Comparison of ENCODE assay signal across 9 mouse cellular contexts in the genomic region with DNA sequence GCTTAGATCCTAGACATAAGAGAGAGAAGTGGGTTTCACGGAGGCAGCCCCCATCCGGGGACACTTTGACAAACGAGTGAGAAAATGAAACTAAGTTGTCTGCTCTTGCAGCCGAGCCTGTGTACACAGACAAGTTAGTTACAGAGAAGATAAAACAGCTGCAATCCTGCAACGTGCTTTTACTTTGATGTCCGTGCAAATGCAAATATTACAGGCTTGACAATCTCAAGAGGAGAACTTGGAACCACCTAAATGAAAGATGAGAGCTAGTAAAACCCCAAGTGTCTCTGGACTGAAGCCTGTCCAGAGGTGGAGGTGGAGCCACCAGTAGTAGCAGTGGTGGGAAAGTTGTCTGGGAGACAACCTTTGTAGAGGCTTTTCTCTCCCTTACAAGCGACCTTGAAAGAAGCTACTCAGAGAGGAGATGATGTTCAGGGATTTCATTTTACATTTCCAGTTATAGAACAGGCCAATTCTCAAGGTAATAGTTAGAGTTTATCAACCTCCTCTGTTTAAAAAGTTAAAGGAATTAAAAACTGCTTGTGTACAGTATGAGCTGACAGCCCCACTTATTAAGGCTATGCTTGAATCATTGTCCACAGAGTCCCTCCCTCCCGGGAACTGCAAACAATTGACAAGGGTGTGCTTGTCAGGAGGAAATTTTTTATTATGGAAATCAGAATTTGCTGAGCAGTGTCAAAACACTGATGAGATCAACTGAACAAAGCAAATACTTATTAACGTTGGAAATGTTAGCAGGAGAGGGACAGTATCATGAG.
DNase-seq lines count a peak whose midpoint lies in the region; ATAC-seq and TF ChIP-seq lines count a peak whose summit lies in the region.
"Had no signal": no experiment of that assay in that cellular context is flagged by ENCODE, and none has a peak within 500 bp of the region (broad histone marks: within the 10 kb centered on the region; RNA-seq: fewer than 3 reads in every experiment).

No protein-coding gene starts in this region.

- no peaks in the 10 kb centered on the region for H3K27me3 ChIP-seq in kidney, adult 2 months (replicated peaks; ENCODE audit: control insufficient read depth, insufficient read depth, low read length)
- no peaks in the 10 kb centered on the region for H3K27me3 ChIP-seq in liver, adult 2 months (ENCODE audit: control insufficient read depth, insufficient read depth, low read length)
- H3K27me3 ChIP-seq in stomach, postnatal 0 days (ENCODE audit: control insufficient read depth, insufficient read depth, low read length) = no peaks in the 10 kb centered on the region
- H3K27me3 ChIP-seq in hindbrain, embryonic 11.5 days (ENCODE audit: control insufficient read depth, insufficient read depth, low read length) = no peaks in the 10 kb centered on the region
- H3K27me3 ChIP-seq: neural tube, embryonic 12.5 days had no signal

- TF ChIP-seq CTCF in kidney, adult 2 months (conservative IDR thresholded peaks at IDR 0.05; ENCODE audit: insufficient read depth, insufficient read length, low read depth, low read length) = no peak
- TF ChIP-seq CTCF in brain, embryonic 14.5 days (IDR thresholded peaks at IDR 0.05; ENCODE audit: borderline replicate concordance, extremely low read depth, insufficient read depth, insufficient read length) = no peak
- TF ChIP-seq CTCF in liver, adult 2 months (IDR thresholded peaks at IDR 0.05; ENCODE audit: low read depth, low read length) = no peak
- TF ChIP-seq CTCF in stomach, postnatal 0 days (IDR thresholded peaks at IDR 0.05; ENCODE audit: low read depth) = no peak

- no peak for DNase-seq in kidney, adult 2 months
- DNase-seq in kidney, postnatal 14 days = no peak
- DNase-seq in brain, embryonic 14.5 days (ENCODE audit: low read depth) = peak; percentile 7
- DNase-seq in liver, adult 2 months (ENCODE audit: extremely low read depth, low read depth, low spot score) = peak; percentile 37
- DNase-seq in stomach, postnatal 0 days (ENCODE audit: low spot score) = no peak
- no peak for DNase-seq in gastrocnemius, postnatal 36 days
- DNase-seq in hindbrain, embryonic 11.5 days (ENCODE audit: low spot score) = no peak
- no peak for DNase-seq in left cerebral cortex, adult 9 months (ENCODE audit: low spot score in 2 of 2)

- 0 out of 2 replicates have a peak overlapping the region, but pooled peaks have one; percentile 28 for H3K4me3 ChIP-seq in kidney, adult 2 months (ENCODE audit: insufficient read depth, low read depth, low read length)
- no peak overlapping the region for H3K4me3 ChIP-seq in liver, adult 2 months (ENCODE audit: insufficient read depth, low read depth, low read length)
- peak overlapping the region; percentile 3; the same call in 1 of the 2 replicates for H3K4me3 ChIP-seq in stomach, postnatal 0 days (ENCODE audit: low read depth, low read length)
- H3K4me3 ChIP-seq in hindbrain, embryonic 11.5 days (ENCODE audit: low read depth, low read length) = no peak overlapping the region
- H3K4me3 ChIP-seq: neural tube, embryonic 12.5 days had no signal

- H3K9ac ChIP-seq in liver, adult 2 months (ENCODE audit: low read depth, low read length) = no peak overlapping the region
- no peak overlapping the region for H3K9ac ChIP-seq in stomach, postnatal 0 days (ENCODE audit: low read length)
- H3K9ac ChIP-seq in hindbrain, embryonic 11.5 days (ENCODE audit: low read depth, low read length) = no peak overlapping the region
- H3K9ac ChIP-seq: neural tube, embryonic 12.5 days had no signal

- H3K4me1 ChIP-seq in kidney, adult 2 months (ENCODE audit: control insufficient read depth, insufficient read depth, low read length) = no peaks in the 10 kb centered on the region; the same call in 1 of the 2 replicates
- H3K4me1 ChIP-seq in liver, adult 2 months (ENCODE audit: control insufficient read depth, insufficient read depth, low read length) = no peaks in the 10 kb centered on the region; the same call in 1 of the 2 replicates
- H3K4me1 ChIP-seq in stomach, postnatal 0 days (replicated peaks; ENCODE audit: control insufficient read depth, insufficient read depth) = no peaks in the 10 kb centered on the region
- H3K4me1 ChIP-seq in hindbrain, embryonic 11.5 days (replicated peaks; ENCODE audit: control insufficient read depth, insufficient read depth, low read length) = peaks cover 2% of the 10 kb centered on the region; the same call in 1 of the 2 replicates
- H3K4me1 ChIP-seq: neural tube, embryonic 12.5 days had no signal

- no peak overlapping the region for H3K27ac ChIP-seq in kidney, adult 2 months (ENCODE audit: insufficient read depth, low read depth, low read length)
- no peak overlapping the region for H3K27ac ChIP-seq in liver, adult 2 months (replicated peaks; ENCODE audit: insufficient read depth, low read depth, low read length)
- H3K27ac ChIP-seq in stomach, postnatal 0 days (replicated peaks) = no peak overlapping the region
- H3K27ac ChIP-seq in hindbrain, embryonic 11.5 days (ENCODE audit: low read depth, low read length) = no peak overlapping the region
- H3K27ac ChIP-seq: neural tube, embryonic 12.5 days had no signal

- TF ChIP-seq POLR2A in kidney, adult 2 months (IDR thresholded peaks at IDR 0.05; ENCODE audit: low read depth, low read length) = no peak
- TF ChIP-seq POLR2A in brain, embryonic 14.5 days (IDR thresholded peaks at IDR 0.05; ENCODE audit: borderline replicate concordance, extremely low read depth, insufficient read depth, insufficient read length, poor library complexity, severe bottlenecking) = no peak
- TF ChIP-seq POLR2A in liver, adult 2 months (IDR thresholded peaks at IDR 0.05; ENCODE audit: extremely low read depth, insufficient read depth, low read length) = no peak

- H3K79me2 ChIP-seq in liver, adult 2 months (ENCODE audit: control insufficient read depth, insufficient read depth, low read length) = no peaks in the 10 kb centered on the region

- no peak for TF ChIP-seq EP300 in stomach, postnatal 0 days (optimal IDR thresholded peaks at IDR 0.05)

- intact Hi-C loops in gastrocnemius, postnatal 36 days (cut with DNase I) = no loop called here

- peak overlapping the region; percentile 26 for H3K4me2 ChIP-seq in stomach, postnatal 0 days (replicated peaks; ENCODE audit: low read depth)
- H3K4me2 ChIP-seq in hindbrain, embryonic 11.5 days (replicated peaks; ENCODE audit: low read depth, low read length) = no peak overlapping the region
- H3K4me2 ChIP-seq: neural tube, embryonic 12.5 days had no signal

- WGBS in kidney, adult 2 months = 14% methylated on average over 9 of the region's 9 CpGs
- 12% methylated on average over 9 of the region's 9 CpGs for WGBS in liver, adult 2 months
- WGBS in stomach, postnatal 0 days = 18% methylated on average over 9 of the region's 9 CpGs
- WGBS in hindbrain, embryonic 11.5 days = 74% methylated on average over 9 of the region's 9 CpGs

- no peaks in the 10 kb centered on the region for H3K36me3 ChIP-seq in kidney, adult 2 months (ENCODE audit: control insufficient read depth, insufficient read depth, low read length)
- H3K36me3 ChIP-seq in liver, adult 2 months (ENCODE audit: control insufficient read depth, insufficient read depth, low read length) = no peaks in the 10 kb centered on the region
- no peaks in the 10 kb centered on the region for H3K36me3 ChIP-seq in stomach, postnatal 0 days (ENCODE audit: control insufficient read depth, insufficient read depth, low read length)
- H3K36me3 ChIP-seq in hindbrain, embryonic 11.5 days (ENCODE audit: control insufficient read depth, insufficient read depth, low read length) = no peaks in the 10 kb centered on the region
- H3K36me3 ChIP-seq: neural tube, embryonic 12.5 days had no signal

- no peaks in the 10 kb centered on the region for H3K9me3 ChIP-seq in stomach, postnatal 0 days (ENCODE audit: control insufficient read depth, low read length)
- no peaks in the 10 kb centered on the region for H3K9me3 ChIP-seq in hindbrain, embryonic 11.5 days (ENCODE audit: control insufficient read depth, low read length)
- H3K9me3 ChIP-seq: neural tube, embryonic 12.5 days had no signal

- no peak for ATAC-seq in stomach, postnatal 0 days (ENCODE audit: low FRiP score, low TSS enrichment)
- no peak for ATAC-seq in hindbrain, embryonic 11.5 days (ENCODE audit: low FRiP score)

Comparison
In these comparisons a context has a peak if more than half of its experiments do, and no peak if none do; other contexts are left out.
1. DNase-seq: peak in brain, embryonic 14.5 days (single experiment) and liver, adult 2 months (single experiment); none in kidney, adult 2 months (single experiment), kidney, postnatal 14 days (single experiment), stomach, postnatal 0 days (single experiment), gastrocnemius, postnatal 36 days (0 of 2), hindbrain, embryonic 11.5 days (single experiment) and left cerebral cortex, adult 9 months (0 of 2).
2. H3K4me3 ChIP-seq: peak in kidney, adult 2 months (single experiment) and stomach, postnatal 0 days (single experiment); none in liver, adult 2 months (single experiment) and hindbrain, embryonic 11.5 days (single experiment).